Mouse (Mus musculus) ovary, postnatal 10 days (tissue): ENCODE measurements around the gene Ush1c.

ENCODE experiments used
- DNase-seq: peaks from one replicate; pipeline ENCODE4 v3.0.0; 2022; ENCODE audit warnings: low spot score

Ush1c gene

DNA sequence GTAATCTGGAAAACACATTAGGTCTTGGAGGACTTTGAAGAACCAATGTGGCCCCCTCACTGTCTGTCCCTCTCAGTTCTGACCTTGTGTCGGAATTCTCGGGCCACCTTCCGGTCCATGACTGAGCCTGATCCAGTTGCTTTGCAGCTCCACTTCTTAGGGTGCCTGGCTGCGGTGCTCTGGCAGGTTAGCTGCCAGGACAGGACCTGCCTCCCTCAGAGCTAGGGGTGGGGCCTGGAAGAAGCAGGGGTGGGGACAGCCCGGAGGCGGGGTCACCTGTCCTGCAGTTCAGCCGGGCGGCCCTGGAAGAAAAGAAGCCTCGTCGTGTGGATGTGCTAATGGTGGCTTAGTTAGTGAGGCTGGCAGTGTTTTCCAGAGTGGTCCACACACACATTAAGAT lies at the start of gene Ush1c:
Gene Ush1c (minus strand): TSS at position 158 of the 400 bp plus-strand sequence.
- no peak for DNase-seq

DNA sequence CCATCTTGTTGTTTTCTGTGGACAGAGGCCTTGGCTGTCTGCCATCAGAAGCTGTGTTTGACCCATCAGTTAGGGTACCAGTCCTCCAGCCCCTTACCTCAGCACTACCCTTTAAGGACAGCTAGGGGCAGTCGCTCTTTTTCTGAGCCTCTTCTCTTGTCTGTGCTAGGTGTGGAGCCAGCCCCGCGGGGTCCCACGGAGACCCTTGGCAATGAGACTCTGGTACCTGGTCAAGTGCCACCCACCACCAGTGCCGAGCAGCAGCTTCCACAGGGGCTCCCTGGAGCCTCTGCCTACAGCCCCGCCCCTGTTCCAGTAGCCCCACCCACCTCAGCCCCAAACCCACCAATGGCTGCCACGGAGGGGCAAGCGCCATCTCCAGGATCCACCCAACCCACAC lies 48.7 kb upstream of the Ush1c start:
- DNase-seq: no peak

DNA sequence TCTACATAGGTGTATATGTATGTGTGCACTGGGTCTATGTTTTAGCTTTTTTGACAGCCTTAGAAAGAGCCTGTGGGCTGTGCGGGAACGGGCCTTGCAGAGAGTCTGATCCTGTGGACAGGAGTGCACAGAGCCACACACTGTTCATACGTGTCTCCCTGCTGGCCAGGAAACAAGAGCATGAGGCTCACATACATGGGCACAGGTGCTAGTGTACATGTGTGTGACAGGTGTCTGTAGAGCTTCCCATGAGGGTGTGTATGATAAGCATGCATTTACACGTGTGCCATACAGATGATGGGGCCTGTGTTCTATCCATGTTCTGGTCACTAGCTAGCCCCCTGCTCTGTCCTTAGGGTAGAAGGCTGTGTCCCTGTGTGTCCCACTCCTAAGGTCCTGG lies 48.1 kb upstream of the Ush1c start:
- no peak for DNase-seq

DNA sequence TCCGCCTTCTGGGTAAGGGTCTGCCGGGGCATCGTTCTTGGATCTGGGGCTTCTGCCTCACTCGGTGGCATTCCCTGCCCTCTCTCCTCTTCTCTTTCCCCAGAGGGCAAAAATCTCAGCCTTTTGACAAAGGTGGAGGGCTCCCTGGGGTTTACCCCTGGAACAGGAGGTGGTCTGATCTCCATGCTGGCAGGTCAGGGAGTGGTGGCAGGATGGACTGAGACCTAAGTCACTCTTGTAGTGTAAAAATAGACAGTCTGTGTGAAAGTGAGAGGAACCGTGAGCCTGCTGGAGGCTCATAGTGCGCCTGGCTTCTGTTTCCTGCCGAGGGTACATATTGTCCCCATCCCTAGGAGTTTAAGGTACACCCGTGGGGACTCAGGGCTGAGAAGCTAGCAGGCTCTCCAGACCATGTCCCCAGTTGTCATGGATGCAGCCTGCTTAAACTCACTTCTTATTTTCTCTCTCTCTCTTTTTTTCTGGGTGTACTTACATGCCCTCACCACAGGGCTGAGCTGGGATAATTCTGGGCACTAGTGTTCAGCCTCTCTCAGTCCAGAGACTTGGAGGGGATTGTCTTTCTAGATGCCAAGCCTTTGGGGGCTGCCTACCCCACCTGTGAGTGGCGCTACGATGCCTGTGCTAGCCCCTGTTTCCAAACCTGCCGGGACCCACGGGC lies 47.0 kb upstream of the Ush1c start:
- DNase-seq: no peak

DNA sequence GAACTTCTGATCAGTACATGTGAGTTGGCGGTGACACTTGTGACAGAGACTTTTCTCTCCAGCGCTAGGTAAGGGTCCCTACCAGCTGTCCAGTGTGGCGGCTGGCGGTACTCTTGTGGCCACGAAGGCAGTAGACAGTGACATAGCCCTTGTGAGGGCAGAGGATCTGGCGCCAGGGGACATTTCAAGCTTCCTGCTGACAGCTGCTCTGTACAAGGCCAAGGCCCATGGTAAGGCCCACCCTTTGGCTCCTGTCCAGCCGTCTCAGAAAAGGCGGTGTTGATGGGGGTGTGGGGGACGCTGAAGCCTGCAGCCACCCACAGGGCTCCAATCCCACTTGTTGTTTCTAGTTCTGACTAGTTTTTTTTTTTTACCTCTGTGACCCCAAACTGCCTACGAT lies 45.4 kb upstream of the Ush1c start:
- no peak for DNase-seq

DNA sequence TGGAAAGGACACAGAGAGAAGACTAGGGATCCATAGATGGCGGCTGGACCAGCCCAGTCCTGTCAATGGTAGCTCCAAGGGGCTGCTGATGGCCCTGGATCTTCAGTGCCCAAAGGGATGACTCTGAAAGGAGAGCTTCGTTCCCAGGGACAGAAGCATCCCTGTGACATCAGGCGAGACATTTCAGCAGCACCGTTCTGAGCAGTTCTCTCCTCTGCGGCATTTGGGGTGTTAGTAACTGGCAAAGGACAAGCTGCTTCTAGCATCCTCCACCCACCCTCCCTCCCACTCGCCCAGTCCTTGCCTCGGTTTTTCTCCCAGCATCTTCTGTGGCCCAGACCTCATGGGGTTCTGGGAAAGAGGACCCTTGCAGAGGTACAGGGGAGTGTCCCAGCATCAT lies 44.0 kb upstream of the Ush1c start:
- no peak for DNase-seq

DNA sequence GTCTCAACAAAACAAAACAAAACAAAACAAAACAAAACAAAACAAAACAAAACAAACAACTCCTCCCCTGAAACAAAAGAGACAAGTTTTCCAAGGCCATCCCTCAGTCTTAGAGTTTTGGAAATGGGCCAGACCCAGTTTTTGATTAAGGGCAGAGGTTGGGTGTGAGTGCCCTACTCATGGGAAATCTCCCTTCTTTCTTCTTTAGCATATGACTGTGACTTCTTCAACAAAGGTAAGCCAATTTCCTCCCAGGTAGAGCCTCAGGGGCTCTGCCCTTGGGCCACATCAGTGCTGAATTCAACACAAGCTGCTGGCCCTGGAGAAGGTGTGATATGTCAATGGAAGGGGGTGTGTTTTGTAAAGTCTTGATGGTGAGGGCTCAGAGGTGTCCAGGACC lies 42.6 kb upstream of the Ush1c start:
- DNase-seq: no peak

DNA sequence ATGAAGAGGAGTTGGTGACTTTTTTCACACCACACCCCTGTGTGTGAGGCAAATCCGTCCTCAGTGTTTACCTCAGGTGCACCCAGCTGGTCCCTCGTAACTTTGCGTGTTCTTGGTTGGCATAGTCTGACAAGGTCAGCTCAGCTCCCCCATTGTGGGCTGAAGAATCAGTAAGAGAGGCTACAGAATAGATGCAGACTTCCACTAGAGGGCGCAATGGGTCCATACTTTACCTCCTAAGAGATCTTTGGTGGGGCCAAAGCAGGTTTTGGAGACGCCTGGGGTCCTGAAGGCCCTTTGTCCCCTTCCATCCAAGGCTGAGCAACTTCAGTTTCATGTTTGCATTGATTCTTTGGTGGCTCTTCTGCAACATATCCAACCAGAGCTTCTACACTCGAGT lies 41.6 kb upstream of the Ush1c start:
- no peak for DNase-seq

DNA sequence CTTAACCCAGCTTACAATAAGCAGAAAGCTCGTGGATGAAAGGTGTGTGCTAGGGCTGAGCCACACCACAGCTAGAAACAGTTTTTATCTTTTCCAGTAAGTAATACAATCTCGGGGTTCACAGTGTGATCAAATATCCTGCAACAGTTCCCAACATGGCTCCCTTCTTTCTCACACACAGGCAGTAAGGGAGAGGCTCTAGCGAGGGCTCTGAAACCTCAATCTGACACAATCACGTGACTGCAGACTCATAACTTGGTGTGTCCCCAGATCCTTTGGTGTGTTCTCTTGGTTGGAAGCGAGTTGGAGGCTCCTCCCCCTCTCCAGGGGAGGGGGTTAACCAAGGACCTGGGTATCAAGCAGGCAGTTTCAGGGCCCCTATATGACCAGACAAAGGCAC lies 37.9 kb upstream of the Ush1c start:
- DNase-seq: no peak

DNA sequence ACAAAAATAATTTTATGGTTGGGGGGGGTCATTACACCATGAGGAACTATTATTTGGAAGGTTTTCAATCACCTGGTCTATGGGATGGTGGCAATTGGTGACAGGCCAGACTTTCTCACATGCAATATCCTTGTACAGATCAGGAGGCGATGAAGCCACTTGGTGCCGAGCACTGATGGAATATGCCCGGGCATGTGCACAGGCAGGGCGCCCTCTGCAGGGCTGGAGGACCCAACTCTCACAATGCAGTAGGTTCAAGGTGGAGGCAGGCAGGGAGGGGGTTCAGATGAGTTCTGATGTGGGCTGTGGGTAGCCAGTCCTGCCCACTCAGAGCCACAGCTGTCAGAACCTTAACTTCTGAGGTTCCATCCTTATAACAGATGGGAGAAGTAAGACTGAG lies 13.5 kb upstream of the Ush1c start:
- DNase-seq: no peak

DNA sequence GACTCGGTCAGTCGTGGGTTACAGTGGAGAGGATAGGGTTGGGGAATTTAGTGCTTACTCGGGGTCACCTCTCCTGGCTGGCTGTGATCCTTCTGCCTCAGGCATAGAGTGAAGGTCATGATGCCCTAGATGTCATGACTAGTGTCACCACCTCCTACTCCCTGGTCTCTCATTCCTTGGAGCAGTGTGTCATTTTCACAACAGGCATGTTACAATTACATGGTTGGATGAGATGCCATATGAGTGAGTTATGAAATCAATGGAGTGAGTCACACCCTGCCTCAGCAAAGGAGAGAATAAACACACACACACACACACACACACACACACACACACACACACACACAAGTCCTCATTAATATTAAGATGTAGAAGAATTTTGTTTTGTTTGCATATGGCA lies 9.3 kb upstream of the Ush1c start:
- no peak for DNase-seq

DNA sequence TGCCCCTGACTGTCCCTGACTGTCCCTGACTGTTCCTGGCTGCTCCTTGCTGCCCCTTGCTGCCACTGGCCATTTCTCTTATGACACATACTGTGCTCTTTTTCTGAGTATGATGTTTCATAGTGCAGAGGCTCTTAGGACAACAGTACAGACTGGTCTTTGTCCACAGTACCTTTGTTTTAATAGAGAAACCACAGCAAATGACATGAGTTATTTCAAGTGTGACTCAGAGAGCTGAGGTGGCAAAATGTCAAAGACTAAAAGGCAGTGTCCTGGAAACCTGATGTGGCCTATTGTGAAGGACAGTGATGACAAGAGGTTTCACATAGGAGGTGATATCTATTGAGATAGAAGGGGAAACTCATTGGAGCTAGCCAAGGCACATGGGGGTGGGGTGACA lies 8.6 kb upstream of the Ush1c start:
- no peak for DNase-seq

DNA sequence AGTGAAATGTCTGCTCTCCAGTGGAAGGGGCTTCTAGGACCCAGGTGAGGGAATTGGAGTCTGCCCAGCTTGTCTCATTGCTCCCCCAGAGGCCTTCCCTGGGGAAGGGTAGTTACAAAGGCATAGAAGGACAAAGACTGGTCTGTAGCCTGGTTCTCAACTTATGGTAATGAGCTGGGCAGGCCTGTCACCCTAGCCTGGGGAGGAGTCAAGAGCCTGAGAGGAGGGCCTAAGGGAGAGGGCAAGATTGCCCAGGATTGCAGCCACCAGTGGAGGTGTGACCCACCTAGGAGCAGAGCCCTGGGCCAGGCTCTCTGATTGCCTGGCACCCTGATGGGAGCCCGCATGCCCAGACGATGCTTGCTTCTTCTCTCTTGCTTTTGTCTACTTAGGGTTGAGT lies 2.4 kb upstream of the Ush1c start, which contains the start of gene Otog:
Gene Otog (plus strand): TSS at position 292 of the 400 bp plus-strand sequence.
- DNase-seq: no peak

DNA sequence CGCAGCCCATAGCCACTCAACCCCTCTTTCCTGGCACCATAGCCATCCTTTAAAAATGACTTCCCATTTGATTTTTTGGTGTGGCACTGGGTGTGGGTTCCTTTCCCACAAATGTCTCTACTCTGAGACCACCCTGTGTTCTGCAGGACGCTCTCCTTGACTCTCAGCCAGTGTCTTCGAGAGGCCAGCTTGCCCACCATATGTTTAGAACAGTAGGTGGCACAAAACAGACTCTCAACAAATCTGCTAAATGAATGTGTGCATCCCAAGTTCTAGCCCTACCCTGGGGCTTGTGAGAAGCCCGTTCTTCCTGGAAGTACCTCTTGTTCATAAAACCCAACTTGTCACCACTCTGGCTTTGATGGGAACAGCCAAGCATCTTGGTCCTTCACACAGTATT lies 1.8 kb upstream of the Ush1c start:
- no peak for DNase-seq

DNA sequence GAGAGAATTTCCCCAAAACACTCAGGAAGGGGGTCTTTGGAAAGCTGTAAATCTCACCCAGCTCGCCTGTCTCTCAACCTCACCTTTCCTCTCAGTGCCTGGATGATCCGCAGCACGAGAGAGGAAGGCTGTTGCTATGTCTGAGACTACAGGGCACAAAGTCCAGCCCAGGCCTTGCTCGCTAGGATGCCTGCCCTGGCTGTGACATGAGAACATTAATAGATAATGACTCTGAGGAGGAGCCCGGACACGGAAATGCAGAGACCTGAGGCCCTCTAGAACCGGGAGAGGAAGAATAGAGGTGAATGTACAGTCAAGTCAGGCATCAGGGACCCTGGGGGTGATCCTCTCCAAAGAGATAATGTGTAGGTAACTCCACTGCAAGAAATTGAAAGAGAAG lies 1.1 kb downstream of the Ush1c start:
- DNase-seq: no peak

DNA sequence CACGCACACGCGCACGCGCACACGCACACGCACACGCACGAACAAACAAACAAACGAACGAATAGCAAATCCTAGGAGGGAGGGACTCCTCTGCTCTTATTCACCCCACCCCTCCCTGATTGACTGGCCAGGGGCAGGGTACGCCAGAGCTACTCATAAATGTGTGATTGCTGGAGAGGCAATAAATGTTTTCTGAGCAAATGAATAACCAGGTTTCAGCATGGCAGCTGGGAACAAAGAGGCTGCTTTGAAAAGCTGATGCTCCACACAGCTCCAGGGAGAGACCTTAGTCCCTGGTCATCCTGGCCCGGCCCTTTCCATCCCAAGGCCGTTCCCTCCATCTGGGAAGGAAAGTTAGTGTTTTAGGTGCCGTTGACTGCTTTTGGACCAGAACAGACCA lies 1.9 kb downstream of the Ush1c start:
- no peak for DNase-seq

DNA sequence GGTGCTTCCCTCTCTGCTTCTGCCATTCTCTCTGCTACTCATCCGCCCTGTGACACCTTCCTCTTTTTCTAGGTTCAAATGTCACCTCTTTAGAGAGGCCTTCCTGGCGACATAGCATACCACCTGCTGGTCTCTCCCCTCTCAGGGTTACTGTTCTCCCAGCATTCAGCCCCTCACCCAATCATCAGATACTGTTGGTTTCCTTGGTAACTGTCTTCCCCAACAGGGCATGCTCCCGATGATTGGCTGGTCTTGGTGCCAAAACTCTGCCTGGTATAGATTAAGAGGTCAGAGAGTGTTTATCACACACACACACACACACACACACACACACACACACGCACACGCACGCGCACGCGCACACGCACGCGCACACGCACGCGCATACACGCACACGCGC lies 2.4 kb downstream of the Ush1c start:
- no peak for DNase-seq

DNA sequence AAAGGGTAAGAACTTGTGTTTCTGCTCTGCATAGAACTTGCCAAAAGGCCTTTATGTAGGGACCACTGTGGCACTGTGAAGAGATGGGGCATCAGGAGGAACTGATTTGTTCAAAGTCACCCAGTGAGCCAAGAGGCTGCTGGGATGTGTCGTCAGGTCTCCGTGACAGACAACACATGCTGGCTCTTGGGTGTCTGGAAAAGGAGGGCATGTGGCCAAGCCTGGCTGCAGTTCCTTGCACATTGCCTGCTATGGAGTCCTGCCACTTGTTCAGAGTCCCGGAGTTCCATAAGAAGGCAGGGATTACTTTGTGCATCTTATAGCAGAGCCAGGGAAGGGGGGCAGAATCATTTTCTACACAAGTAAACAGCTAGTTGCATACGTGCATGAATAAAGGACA lies 11.4 kb downstream of the Ush1c start:
- no peak for DNase-seq

DNA sequence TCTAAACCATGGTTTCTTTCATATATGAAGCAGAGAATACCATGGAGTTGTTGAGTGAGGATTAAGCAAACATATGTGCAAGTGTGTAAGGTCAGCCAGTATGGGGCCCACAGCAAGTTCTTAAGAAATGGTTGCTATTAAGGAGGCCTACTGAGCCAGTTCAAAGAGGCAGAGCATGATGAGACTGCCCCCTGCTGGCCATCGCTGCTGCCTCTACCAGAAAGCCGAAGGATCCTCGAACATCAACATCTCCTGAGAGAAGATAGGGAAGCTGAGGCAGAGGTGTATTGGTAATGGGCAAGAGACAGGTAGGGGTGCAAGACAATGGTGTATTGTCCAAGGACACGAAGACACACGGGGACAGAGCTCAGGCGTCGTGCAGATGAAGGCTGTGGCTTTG lies 12.1 kb downstream of the Ush1c start:
- no peak for DNase-seq

DNA sequence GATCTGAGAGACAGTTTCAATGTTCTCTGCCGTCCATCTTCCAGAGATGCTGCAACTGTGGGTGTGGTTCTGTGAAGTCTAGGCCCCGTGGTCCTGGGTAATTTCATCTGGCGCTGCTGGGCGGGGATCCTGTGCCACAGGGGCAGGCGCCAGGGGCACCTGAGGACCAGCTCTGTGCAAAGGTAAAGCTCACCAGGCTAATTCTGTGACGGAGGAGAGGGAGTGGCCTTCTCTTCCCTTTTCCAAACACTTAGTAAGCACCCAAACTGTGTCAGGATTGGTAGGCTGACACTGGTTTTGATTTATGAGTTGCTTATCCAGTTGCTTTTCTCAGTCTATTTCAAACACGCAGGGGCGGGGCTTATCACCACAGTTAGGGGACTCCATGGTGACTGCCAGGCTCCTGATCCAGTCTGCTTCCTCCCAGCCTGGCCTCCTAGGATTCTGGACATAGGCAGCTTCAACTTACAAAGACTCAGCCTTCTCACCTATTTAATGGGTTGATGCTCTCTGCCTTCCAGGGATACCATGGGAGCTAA lies 17.6 kb downstream of the Ush1c start:
- DNase-seq: no peak

DNA sequence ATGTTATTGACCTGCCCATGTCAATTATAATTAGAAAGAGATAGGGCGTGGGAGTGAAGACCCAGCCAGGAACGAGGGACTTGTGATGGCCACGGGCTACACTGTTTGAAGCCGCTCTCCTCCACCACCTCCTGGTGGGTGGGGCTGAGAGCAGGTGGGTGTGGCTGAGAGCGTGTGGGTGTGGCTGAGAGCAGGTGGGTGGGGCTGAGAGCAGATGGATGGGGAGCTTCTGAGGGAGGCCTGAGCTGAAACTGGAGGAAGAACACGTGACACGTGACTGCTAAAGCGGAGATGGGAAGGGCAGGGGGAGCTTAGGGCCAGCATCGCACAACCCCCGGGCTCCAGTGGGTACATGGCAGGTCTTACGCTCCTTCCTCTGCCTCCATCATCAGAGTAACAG lies 19.9 kb downstream of the Ush1c start:
- no peak for DNase-seq

DNA sequence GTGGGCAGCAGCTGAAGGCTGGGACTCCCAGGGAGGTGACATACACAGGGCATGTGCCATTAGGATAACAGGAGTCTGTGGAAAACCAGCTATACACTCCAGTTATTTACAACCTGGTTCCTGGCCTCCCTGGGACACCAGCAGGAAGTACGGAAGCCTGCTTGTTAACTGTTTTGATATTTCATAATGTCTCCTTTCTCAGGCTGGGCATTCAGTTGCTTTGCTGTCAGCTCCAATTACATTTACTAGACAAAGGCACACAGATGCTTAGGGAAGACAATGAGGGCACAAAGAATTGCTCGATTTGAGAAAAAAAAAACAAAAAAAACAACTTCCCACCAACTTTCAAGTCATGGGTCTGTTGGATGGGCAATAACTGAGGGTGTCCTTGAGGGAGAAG lies 21.8 kb downstream of the Ush1c start:
- DNase-seq: no peak

DNA sequence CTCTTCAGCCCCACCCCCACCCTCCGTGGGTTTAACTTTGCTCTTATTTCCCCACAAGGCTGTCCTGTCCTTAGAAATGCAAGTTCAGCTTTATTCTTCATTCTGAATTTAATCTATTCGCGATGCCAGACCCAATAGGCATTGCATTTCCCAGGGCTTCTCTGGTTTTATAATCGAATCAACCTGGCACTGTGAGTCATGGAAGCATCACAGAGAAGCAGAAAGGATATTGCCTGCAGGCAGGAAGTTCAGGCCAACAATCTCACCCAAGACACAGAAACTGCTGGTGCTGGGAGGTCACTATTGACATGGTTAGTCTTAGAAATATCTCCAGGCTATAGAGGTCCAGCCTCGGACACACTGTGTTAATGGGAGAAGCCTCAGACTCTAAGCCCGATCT lies 28.0 kb downstream of the Ush1c start:
- DNase-seq: no peak

DNA sequence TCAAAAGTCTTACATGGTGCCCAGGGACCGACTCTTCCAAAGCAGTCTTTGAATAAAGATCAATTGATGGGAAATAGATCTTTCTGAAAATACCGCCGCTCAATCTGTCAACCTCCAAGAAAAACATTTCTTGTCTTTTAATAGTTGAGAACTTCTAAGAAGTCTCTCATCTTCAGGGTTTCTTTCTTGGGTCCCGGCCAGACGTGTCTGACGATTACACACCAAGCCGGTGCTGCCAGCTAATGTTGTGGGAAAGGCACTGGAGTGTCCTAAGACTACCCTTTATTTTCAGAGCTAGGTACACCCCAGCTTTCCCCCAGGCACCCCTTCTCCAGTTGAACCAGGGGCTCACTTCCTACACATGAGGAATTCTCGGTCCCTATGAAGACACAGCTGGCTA lies 30.2 kb downstream of the Ush1c start:
- DNase-seq: no peak

DNA sequence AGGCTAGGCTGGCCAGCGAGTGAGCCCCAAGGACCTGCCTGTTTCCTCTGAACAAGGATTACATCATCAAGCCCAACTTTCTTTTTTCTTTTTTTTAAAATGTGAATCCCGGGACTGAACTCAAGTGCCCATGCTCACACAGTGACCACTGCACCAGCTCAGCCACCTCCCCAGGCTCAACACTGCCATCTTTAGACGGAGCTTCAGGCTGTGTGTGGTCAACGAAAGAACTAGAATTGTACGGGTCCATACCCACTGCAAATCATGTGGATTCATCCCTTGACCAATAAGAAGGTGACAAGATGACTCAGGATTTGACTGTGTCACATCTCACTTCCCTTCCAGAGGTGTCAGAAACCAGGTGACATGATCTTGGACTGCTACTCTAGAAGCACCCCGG lies 33.5 kb downstream of the Ush1c start:
- DNase-seq: no peak
